Mouse (Mus musculus) mouse embryonic stem cell (cell line): ENCODE data around the gene Prmt1.
"Not testable (repeated sequence)": the region's sequence is repeated elsewhere in the genome, so short reads cannot be mapped to it uniquely, and the experiment has no call there.

Experiments used
- in situ Hi-C, 2 experiments: fragments of 300-500 bp; cut with MboI; formaldehyde crosslinking; loops; 1 replicate in 1 of 2; 3 replicates in 1 of 2; pipeline ENCODE4 v1.14.3; 2019 to 2020; ENCODE audit warnings: low sequenced_read_pairs in 2 of 2, low pct_unique_long_range_greater_than_20kb in 1 of 2, mixed read lengths in 1 of 2; ENCODE audit not compliant: unreplicated experiment in 1 of 2

Prmt1 gene

GRCm38 (mm10) chr7:44986192-44986878 lies at the start of gene Prmt1:
Gene Prmt1, minus strand, starts transcription at chr7:44986568.
- in situ Hi-C loops, result no loop called here

GRCm38 (mm10) chr7:45035631-45036030 lies 49.3 kb upstream of the Prmt1 start:
- in situ Hi-C loops, result no loop called here

GRCm38 (mm10) chr7:45033722-45034359 lies 47.5 kb upstream of the Prmt1 start:
- in situ Hi-C loops, result no loop called here

GRCm38 (mm10) chr7:45030857-45031256 lies 44.5 kb upstream of the Prmt1 start:
- in situ Hi-C loops, result no loop called here

- in situ Hi-C loops, result no loop called here
Observed at GRCm38 (mm10) chr7:45029995-45030394, 43.6 kb upstream of the Prmt1 start.

GRCm38 (mm10) chr7:45028351-45028750 lies 42.0 kb upstream of the Prmt1 start:
- in situ Hi-C loops, result no loop called here

GRCm38 (mm10) chr7:45027761-45028160 lies 41.4 kb upstream of the Prmt1 start:
- in situ Hi-C loops, result no loop called here

GRCm38 (mm10) chr7:45026256-45026655 lies 39.9 kb upstream of the Prmt1 start:
- in situ Hi-C loops, result no loop called here

- in situ Hi-C loops, result no loop called here
Observed at GRCm38 (mm10) chr7:45025601-45026220, 39.3 kb upstream of the Prmt1 start.

GRCm38 (mm10) chr7:45024281-45025248 lies 38.2 kb upstream of the Prmt1 start:
- in situ Hi-C loops, result no loop called here

- in situ Hi-C loops, result not testable (repeated sequence)
Observed at GRCm38 (mm10) chr7:45023711-45024110, 37.3 kb upstream of the Prmt1 start.

- in situ Hi-C loops, result no loop called here
Observed at GRCm38 (mm10) chr7:45020225-45020624, 33.9 kb upstream of the Prmt1 start.

- in situ Hi-C loops, result no loop called here
Observed at GRCm38 (mm10) chr7:45019031-45019571, 32.7 kb upstream of the Prmt1 start.

GRCm38 (mm10) chr7:45017242-45018061 lies 31.1 kb upstream of the Prmt1 start, which contains the start of gene Rras:
Gene Rras, plus strand, starts transcription at chr7:45017961.
- in situ Hi-C loops, result no loop called here

GRCm38 (mm10) chr7:45016761-45017160 lies 30.4 kb upstream of the Prmt1 start:
- in situ Hi-C loops, result no loop called here

- in situ Hi-C loops, result no loop called here
Observed at GRCm38 (mm10) chr7:45015957-45016612, 29.7 kb upstream of the Prmt1 start, which contains the start of gene Scaf1. Gene Scaf1, minus strand, starts transcription at chr7:45016363.

- in situ Hi-C loops, result no loop called here
Observed at GRCm38 (mm10) chr7:45015344-45015956, 29.1 kb upstream of the Prmt1 start.
